Mouse (Mus musculus): ENCODE results near the gene Gm49352.
"Not testable (repeated sequence)": the region's sequence is repeated elsewhere in the genome, so short reads cannot be mapped to it uniquely, and the experiment has no call there.

Gene Gm49352

DNA sequence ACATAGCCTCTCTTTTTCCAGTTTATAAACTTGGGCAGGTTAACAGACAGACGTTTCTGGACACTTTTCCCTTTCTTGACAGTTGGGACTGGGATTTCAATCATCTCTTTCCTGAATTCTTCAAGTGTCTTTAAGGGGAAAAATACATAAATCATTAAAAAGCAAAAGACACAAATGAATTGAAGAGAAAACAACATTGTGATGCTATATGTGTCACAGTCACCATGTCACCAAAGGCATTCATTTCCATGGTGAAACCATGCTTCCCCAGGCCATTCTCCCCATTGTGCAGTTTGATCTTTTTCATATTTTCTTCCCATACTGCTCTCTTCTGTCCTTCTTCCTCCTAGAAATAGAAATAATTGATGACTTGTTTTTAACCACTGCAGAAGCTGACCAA, at the start of gene Gm49352:
Gene Gm49352 (minus strand): TSS at position 101 of the 400 bp plus-strand sequence.
- not testable (repeated sequence) for DNase-seq (ENCODE audit: low read depth, low spot score)

DNA sequence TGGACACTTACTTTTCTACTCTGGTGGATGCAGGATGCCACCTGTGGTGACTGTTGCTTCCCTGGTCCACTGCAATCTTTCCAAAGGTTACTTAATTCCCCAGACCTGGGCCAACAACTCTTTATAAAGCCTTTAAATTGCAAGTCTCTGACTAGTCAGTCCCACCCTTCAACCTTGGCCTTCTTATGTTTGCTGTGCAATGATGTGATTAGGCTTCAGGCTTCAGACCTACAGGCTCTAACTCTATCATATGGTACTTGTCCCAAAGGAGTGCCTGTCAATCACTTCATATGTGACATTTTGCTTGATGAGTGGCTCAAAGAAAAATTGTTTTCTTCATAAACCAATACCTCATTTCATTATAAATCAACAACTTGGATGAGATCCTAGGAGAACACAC, 2.1 kb upstream of the Gm49352 start, which contains the start of gene Cts3:
Gene Cts3 (minus strand): TSS at position 101 of the 400 bp plus-strand sequence.
- no peak for DNase-seq (ENCODE audit: low read depth, low spot score)

DNA sequence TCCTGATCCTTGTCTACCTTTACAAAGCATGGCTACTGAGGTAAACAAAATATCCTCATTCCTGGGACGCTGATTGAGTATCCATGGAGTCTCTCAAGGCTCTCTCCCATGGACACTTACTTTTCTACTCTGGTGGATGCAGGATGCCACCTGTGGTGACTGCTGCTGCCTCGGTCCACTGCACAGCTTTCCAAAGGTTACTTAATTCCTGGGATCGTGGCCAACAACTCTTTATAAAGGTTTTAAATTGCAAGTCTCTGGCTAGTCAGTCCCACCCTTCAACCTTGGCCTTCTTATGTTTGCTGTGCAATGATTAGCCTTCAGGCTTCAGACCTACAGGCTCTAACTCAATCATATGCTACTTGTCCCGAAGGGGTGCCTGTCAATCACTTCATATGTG, 26.3 kb downstream of the Gm49352 start, which contains the start of gene Ctsm:
Gene Ctsm (minus strand): TSS at position 209 of the 400 bp plus-strand sequence.
- no peak for DNase-seq (ENCODE audit: low read depth, low spot score)
